Mouse (Mus musculus): ENCODE results near the gene Map6.

- TF ChIP-seq CTCF (IDR thresholded peaks at IDR 0.05; ENCODE audit: low read depth), result no peak
- TF ChIP-seq EP300 (IDR thresholded peaks at IDR 0.05; ENCODE audit: low read depth), result no peak
These were observed 12.2 kb upstream of the Map6 start for GRCm38 (mm10) chr7:99255006-99255405.
